Mouse (Mus musculus) CD4-positive naive resting alpha-beta T cell, adult 76 days (primary cell): ENCODE results near the gene Lcat. TPM values are rescaled to one million over a fixed set of nuclear protein-coding genes. Genes with fewer than 3 reads are reported as not detected.

Source experiments
- total RNA-seq: library from RNA; stranded (reverse); gene quantifications from one replicate; pipeline ENCODE4 v1.2.4, GENCODE M21; 2023

The Lcat gene
- total RNA-seq, result not detected

GRCm38 (mm10) chr8:105943321-105943739 lies at the start of gene Lcat:
Gene Lcat (minus strand): TSS chr8:105943382.

GRCm38 (mm10) chr8:105990856-105991387 lies 47.7 kb upstream of the Lcat start, which contains the start of gene Dus2:
Gene Dus2 (plus strand): TSS chr8:105991337.

GRCm38 (mm10) chr8:105979325-105979724 lies 36.1 kb upstream of the Lcat start, which contains the start of gene Dpep3:
Gene Dpep3 (minus strand): TSS chr8:105979429.

GRCm38 (mm10) chr8:105965905-105966341 lies 22.7 kb upstream of the Lcat start, which contains the start of gene Slc12a4:
Gene Slc12a4 (minus strand): TSS chr8:105966097.

GRCm38 (mm10) chr8:105938306-105938669 lies 4.9 kb downstream of the Lcat start, which contains the start of gene Psmb10:
Gene Psmb10 (minus strand): TSS chr8:105938444.

GRCm38 (mm10) chr8:105933762-105934161 lies 9.4 kb downstream of the Lcat start, which contains the start of gene Ctrl:
Gene Ctrl (minus strand): TSS chr8:105933862.

GRCm38 (mm10) chr8:105900180-105900940 lies 42.8 kb downstream of the Lcat start, which contains the start of gene Pskh1:
Gene Pskh1 (plus strand): TSS chr8:105900441.

GRCm38 (mm10) chr8:105893339-105893738 lies 49.8 kb downstream of the Lcat start, which contains the start of gene Nrn1l:
Gene Nrn1l (plus strand): TSS chr8:105893567.

Other genes starting within 250 kb of the Lcat start
- 53.3 TPM for gene Acd, start 242.3 kb downstream of the Lcat start, total RNA-seq
- 8.4 TPM for gene Pard6a, start 242.2 kb downstream of the Lcat start, total RNA-seq
- gene 4933405L10Rik, start 235.7 kb downstream of the Lcat start, total RNA-seq, result not detected
- gene Enkd1, start 235.2 kb downstream of the Lcat start, total RNA-seq, result 1.3 TPM
- 2.9 TPM for gene Gfod2, start 184.7 kb downstream of the Lcat start, total RNA-seq
- 141 TPM for gene Ranbp10, start 116.0 kb downstream of the Lcat start, total RNA-seq
- gene Tsnaxip1, start 115.7 kb downstream of the Lcat start, total RNA-seq, result not detected
- gene Cenpt, start 90.1 kb downstream of the Lcat start, total RNA-seq, result 30.7 TPM
- gene Thap11, start 88.2 kb downstream of the Lcat start, total RNA-seq, result 15.0 TPM
- 23.4 TPM for gene Nutf2, start 82.8 kb downstream of the Lcat start, total RNA-seq
- 92.0 TPM for gene Edc4, start 62.5 kb downstream of the Lcat start, total RNA-seq
- gene Nrn1l, start 49.8 kb downstream of the Lcat start, total RNA-seq, result 1.1 TPM
- 21.4 TPM for gene Pskh1, start 42.9 kb downstream of the Lcat start, total RNA-seq
- gene Ctrl, start 9.5 kb downstream of the Lcat start, total RNA-seq, result 3.2 TPM
- 123 TPM for gene Psmb10, start 4.9 kb downstream of the Lcat start, total RNA-seq
- 11.3 TPM for gene Slc12a4, start 22.7 kb upstream of the Lcat start, total RNA-seq
- not detected for gene Dpep3, start 36.0 kb upstream of the Lcat start, total RNA-seq
- gene Dus2, start 48.0 kb upstream of the Lcat start, total RNA-seq, result 11.4 TPM
- gene Dpep2nb, start 62.6 kb upstream of the Lcat start, total RNA-seq, result not detected
- 5.6 TPM for gene Ddx28, start 68.5 kb upstream of the Lcat start, total RNA-seq
- 181 TPM for gene Nfatc3, start 115.5 kb upstream of the Lcat start, total RNA-seq
- gene Esrp2, start 193.6 kb upstream of the Lcat start, total RNA-seq, result 4.0 TPM
- 3.8 TPM for gene Pla2g15, start 207.0 kb upstream of the Lcat start, total RNA-seq
- 33.7 TPM for gene Slc7a6, start 225.5 kb upstream of the Lcat start, total RNA-seq